Mouse (Mus musculus): ENCODE data around the gene Tab2. TPM values are rescaled to one million over a fixed set of nuclear protein-coding genes. Genes with fewer than 3 reads are reported as not detected.

Gene Tab2
- polyA plus RNA-seq, 1 experiment from 2014 or later, result 15.8 TPM

- Histone ChIP-seq H3K27me3 (replicated peaks; ENCODE audit: control insufficient read depth, insufficient read depth, low read length) (no peaks in the 10 kb centered on the region), H3K4me3 (replicated peaks; ENCODE audit: low read length) (peak overlapping the region; percentile 92), H3K9me3 (ENCODE audit: control insufficient read depth, low read length) (no peaks in the 10 kb centered on the region), H3K27ac (ENCODE audit: low read length) (peak overlapping the region; percentile 98), H3K4me2 (ENCODE audit: low read length) (peak overlapping the region; percentile 70), H3K36me3 (ENCODE audit: control insufficient read depth, insufficient read depth) (no peaks in the 10 kb centered on the region), H3K4me1 (replicated peaks; ENCODE audit: control insufficient read depth, insufficient read depth, low read length) (peaks cover 20% of the 10 kb centered on the region), H3K9ac (replicated peaks; ENCODE audit: low read depth, low read length) (peak overlapping the region; percentile 97)
- 1% methylated on average over 26 of the region's 31 CpGs for WGBS
- no peak for ATAC-seq
These were observed 919 bp downstream of the Tab2 start for GRCm38 (mm10) chr10:7954989-7955633.

DNA sequence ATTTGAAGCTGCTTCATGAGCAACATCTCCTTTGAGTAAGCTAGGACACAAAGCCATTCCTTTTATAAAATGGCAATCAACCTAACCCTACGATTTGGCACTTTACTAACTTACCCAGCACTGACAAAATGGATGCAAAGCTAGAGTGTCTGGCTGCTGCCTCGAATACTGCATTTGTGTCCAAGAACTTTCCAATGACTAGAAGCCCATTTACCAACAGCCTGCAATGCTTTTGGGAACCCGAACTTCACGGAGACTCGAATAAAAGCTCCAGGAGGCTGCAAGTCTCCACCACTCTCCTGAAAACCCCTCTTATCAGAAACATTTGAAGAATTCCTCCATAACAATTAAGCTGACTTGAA is 1.4 kb downstream of the Tab2 start:
- Histone ChIP-seq H3K4me2 (ENCODE audit: low read length) (peak overlapping the region; percentile 70), H3K4me1 (replicated peaks; ENCODE audit: control insufficient read depth, insufficient read depth, low read length) (peaks cover 22% of the 10 kb centered on the region), H3K4me3 (replicated peaks; ENCODE audit: low read length) (peak overlapping the region; percentile 92), H3K27me3 (replicated peaks; ENCODE audit: control insufficient read depth, insufficient read depth, low read length) (no peaks in the 10 kb centered on the region), H3K36me3 (ENCODE audit: control insufficient read depth, insufficient read depth) (no peaks in the 10 kb centered on the region), H3K27ac (ENCODE audit: low read length) (0 out of 2 replicates have a peak overlapping the region, but pooled peaks have one; percentile 1), H3K9me3 (ENCODE audit: control insufficient read depth, low read length) (no peaks in the 10 kb centered on the region), H3K9ac (replicated peaks; ENCODE audit: low read depth, low read length) (peak overlapping the region; percentile 28)
- ATAC-seq, result no peak
- WGBS, result 0% methylated on average over 5 of the region's 5 CpGs

- no peak overlapping the region for H3K4me3 ChIP-seq (replicated peaks; ENCODE audit: low read length)
- no peaks in the 10 kb centered on the region for H3K36me3 ChIP-seq (ENCODE audit: control insufficient read depth, insufficient read depth)
- H3K9ac ChIP-seq (replicated peaks; ENCODE audit: low read depth, low read length), result no peak overlapping the region
- H3K4me1 ChIP-seq (replicated peaks; ENCODE audit: control insufficient read depth, insufficient read depth, low read length), result no peaks in the 10 kb centered on the region
- no peak for ATAC-seq
- 61% methylated on average over 3 of the region's 3 CpGs for WGBS
- H3K27me3 ChIP-seq (replicated peaks; ENCODE audit: control insufficient read depth, insufficient read depth, low read length), result no peaks in the 10 kb centered on the region
- H3K4me2 ChIP-seq (ENCODE audit: low read length), result no peak overlapping the region
- H3K27ac ChIP-seq (ENCODE audit: low read length), result no peak overlapping the region
- H3K9me3 ChIP-seq (ENCODE audit: control insufficient read depth, low read length), result no peaks in the 10 kb centered on the region; the same call in 1 of the 2 replicates
These were observed 13.0 kb downstream of the Tab2 start for GRCm38 (mm10) chr10:7943006-7943405.

DNA sequence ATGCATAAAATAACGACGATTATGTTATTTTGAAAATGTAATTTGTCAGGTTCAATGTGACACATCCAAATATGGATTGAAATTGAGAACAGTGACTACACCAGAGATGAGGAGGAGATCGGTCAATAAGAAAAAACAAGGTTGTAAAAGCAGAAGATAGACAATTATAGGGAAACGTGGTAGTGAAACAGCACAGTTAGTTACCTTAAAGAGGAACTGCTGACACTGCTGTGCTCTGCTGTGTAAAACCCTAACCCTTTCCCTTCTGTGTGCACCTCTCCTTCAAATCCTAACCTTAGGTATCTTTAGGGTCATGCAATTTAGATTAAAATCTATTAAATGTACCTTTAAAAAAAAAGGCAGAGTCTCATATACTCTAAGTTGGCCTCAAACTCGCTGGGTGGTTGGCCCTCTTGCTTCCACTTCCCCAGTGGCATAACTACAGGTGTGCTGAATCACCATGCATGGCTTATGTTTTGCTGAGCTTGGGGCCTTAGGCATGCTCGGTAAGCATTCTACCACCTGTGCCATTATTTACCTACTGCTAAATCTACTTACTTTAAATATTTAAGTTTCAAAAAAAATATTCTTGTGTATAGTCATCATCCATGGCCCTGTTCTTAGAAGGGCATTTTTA is 19.4 kb downstream of the Tab2 start:
- Histone ChIP-seq H3K4me3 (replicated peaks; ENCODE audit: low read length) (no peak overlapping the region), H3K9ac (replicated peaks; ENCODE audit: low read depth, low read length) (no peak overlapping the region), H3K27ac (ENCODE audit: low read length) (no peak overlapping the region), H3K4me1 (replicated peaks; ENCODE audit: control insufficient read depth, insufficient read depth, low read length) (no peaks in the 10 kb centered on the region), H3K9me3 (ENCODE audit: control insufficient read depth, low read length) (no peaks in the 10 kb centered on the region), H3K4me2 (ENCODE audit: low read length) (no peak overlapping the region), H3K36me3 (ENCODE audit: control insufficient read depth, insufficient read depth) (no peaks in the 10 kb centered on the region), H3K27me3 (replicated peaks; ENCODE audit: control insufficient read depth, insufficient read depth, low read length) (no peaks in the 10 kb centered on the region)
- no peak for ATAC-seq
- WGBS, result 90% methylated on average over 6 of the region's 6 CpGs

DNA sequence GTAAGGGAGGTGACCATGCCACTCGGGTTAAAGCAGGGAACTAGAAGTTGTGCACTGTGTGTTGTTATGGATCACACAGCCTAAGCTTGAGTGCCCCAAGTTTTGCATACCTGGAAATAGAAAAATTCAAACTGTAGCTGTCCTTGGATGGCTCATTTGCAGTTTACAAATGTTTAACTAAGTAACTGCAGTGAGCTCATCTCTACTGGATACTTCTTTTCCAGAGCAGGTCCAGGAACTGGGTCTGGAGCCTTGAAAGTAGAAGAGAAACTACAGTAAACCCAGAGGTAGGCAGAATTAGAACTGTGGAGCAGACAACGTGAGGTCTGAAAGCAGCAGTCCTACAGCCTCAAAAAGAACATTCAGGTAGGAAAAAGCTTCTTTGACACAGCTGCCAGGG is 23.1 kb downstream of the Tab2 start:
- Histone ChIP-seq H3K27me3 (replicated peaks; ENCODE audit: control insufficient read depth, insufficient read depth, low read length) (no peaks in the 10 kb centered on the region), H3K4me1 (replicated peaks; ENCODE audit: control insufficient read depth, insufficient read depth, low read length) (no peaks in the 10 kb centered on the region), H3K9ac (replicated peaks; ENCODE audit: low read depth, low read length) (no peak overlapping the region), H3K9me3 (ENCODE audit: control insufficient read depth, low read length) (no peaks in the 10 kb centered on the region), H3K27ac (ENCODE audit: low read length) (no peak overlapping the region), H3K36me3 (ENCODE audit: control insufficient read depth, insufficient read depth) (no peaks in the 10 kb centered on the region), H3K4me2 (ENCODE audit: low read length) (no peak overlapping the region), H3K4me3 (replicated peaks; ENCODE audit: low read length) (no peak overlapping the region)
- 77% methylated on average over 2 of the region's 2 CpGs for WGBS
- ATAC-seq, result no peak

- Histone ChIP-seq H3K4me1 (replicated peaks; ENCODE audit: control insufficient read depth, insufficient read depth, low read length) (no peaks in the 10 kb centered on the region), H3K9ac (replicated peaks; ENCODE audit: low read depth, low read length) (no peak overlapping the region), H3K36me3 (ENCODE audit: control insufficient read depth, insufficient read depth) (no peaks in the 10 kb centered on the region), H3K27me3 (replicated peaks; ENCODE audit: control insufficient read depth, insufficient read depth, low read length) (no peaks in the 10 kb centered on the region), H3K27ac (ENCODE audit: low read length) (no peak overlapping the region), H3K4me2 (ENCODE audit: low read length) (no peak overlapping the region), H3K9me3 (ENCODE audit: control insufficient read depth, low read length) (no peaks in the 10 kb centered on the region), H3K4me3 (replicated peaks; ENCODE audit: low read length) (no peak overlapping the region)
- ATAC-seq, result no peak
- WGBS, result 92% methylated on average over 9 of the region's 9 CpGs
These were observed 27.0 kb downstream of the Tab2 start for GRCm38 (mm10) chr10:7928996-7929395.

DNA sequence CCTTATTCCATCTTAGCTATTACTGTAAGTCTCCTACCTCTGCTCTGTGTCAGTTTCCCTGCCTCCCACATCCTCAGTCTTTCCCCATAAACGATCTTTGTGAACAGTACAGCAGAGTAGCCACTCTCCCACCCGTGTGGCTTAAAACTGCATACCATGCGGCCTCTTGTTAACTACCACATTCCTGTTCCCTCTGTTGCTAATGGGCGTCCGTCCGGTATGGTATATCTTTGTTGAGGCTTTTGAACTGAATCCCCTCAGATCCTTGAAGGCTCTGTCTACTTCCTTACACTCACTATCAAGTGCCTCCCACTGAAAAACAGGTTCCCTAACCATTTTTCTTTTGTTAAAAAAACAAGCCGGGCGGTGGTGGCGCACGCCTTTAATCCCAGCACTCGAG is 30.5 kb downstream of the Tab2 start:
- Histone ChIP-seq H3K4me3 (replicated peaks; ENCODE audit: low read length) (no peak overlapping the region), H3K9ac (replicated peaks; ENCODE audit: low read depth, low read length) (no peak overlapping the region), H3K27ac (ENCODE audit: low read length) (no peak overlapping the region), H3K4me1 (replicated peaks; ENCODE audit: control insufficient read depth, insufficient read depth, low read length) (no peaks in the 10 kb centered on the region), H3K36me3 (ENCODE audit: control insufficient read depth, insufficient read depth) (no peaks in the 10 kb centered on the region), H3K9me3 (ENCODE audit: control insufficient read depth, low read length) (no peaks in the 10 kb centered on the region), H3K4me2 (ENCODE audit: low read length) (no peak overlapping the region), H3K27me3 (replicated peaks; ENCODE audit: control insufficient read depth, insufficient read depth, low read length) (no peaks in the 10 kb centered on the region)
- 61% methylated on average over 11 of the region's 11 CpGs for WGBS
- no peak for ATAC-seq

DNA sequence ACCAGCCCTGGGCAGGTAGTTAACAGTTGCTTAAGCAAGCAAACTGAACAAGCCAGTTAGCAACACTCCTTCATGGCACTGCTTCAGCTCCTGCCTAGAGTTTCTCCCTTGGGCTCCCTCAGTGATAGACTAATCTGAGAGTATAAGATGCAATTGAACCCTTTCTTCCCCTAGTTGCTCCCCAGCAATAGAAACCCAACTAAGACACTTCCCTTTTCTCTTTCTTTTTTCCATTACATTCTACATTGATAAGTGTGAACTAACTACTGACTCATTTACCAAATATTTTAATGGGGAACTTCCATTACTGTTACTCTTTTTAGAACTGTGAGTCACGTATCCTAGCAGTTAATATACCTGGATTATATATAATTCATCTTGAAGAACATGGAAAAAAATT is 32.6 kb downstream of the Tab2 start:
- Histone ChIP-seq H3K9me3 (ENCODE audit: control insufficient read depth, low read length) (no peaks in the 10 kb centered on the region), H3K27ac (ENCODE audit: low read length) (no peak overlapping the region), H3K4me1 (replicated peaks; ENCODE audit: control insufficient read depth, insufficient read depth, low read length) (no peaks in the 10 kb centered on the region), H3K4me3 (replicated peaks; ENCODE audit: low read length) (no peak overlapping the region), H3K36me3 (ENCODE audit: control insufficient read depth, insufficient read depth) (peaks cover 15% of the 10 kb centered on the region), H3K9ac (replicated peaks; ENCODE audit: low read depth, low read length) (no peak overlapping the region), H3K4me2 (ENCODE audit: low read length) (no peak overlapping the region), H3K27me3 (replicated peaks; ENCODE audit: control insufficient read depth, insufficient read depth, low read length) (no peaks in the 10 kb centered on the region)
- 94% methylated on average over 1 of the region's 1 CpGs for WGBS
- no peak for ATAC-seq

GRCm38 (mm10) chr10:7911268-7911667 is 44.8 kb downstream of the Tab2 start:
- Histone ChIP-seq H3K9me3 (ENCODE audit: control insufficient read depth, low read length) (no peaks in the 10 kb centered on the region), H3K4me3 (replicated peaks; ENCODE audit: low read length) (no peak overlapping the region), H3K27me3 (replicated peaks; ENCODE audit: control insufficient read depth, insufficient read depth, low read length) (no peaks in the 10 kb centered on the region), H3K4me1 (replicated peaks; ENCODE audit: control insufficient read depth, insufficient read depth, low read length) (no peaks in the 10 kb centered on the region), H3K9ac (replicated peaks; ENCODE audit: low read depth, low read length) (no peak overlapping the region), H3K4me2 (ENCODE audit: low read length) (no peak overlapping the region), H3K36me3 (ENCODE audit: control insufficient read depth, insufficient read depth) (peaks cover 13% of the 10 kb centered on the region; the same call in 1 of the 2 replicates), H3K27ac (ENCODE audit: low read length) (no peak overlapping the region)
- no peak for ATAC-seq
- WGBS, result 63% methylated on average over 10 of the region's 10 CpGs

All from forebrain, embryonic 16.5 days (tissue).